Mouse (Mus musculus): ENCODE results near the gene Negr1. TPM values are rescaled to one million over a fixed set of nuclear protein-coding genes. Genes with fewer than 3 reads are reported as not detected.
"Not testable (repeated sequence)": the region's sequence is repeated elsewhere in the genome, so short reads cannot be mapped to it uniquely, and the experiment has no call there.

The Negr1 gene
- polyA plus RNA-seq, 1 experiment from 2014 or later = 7.3 TPM

DNA sequence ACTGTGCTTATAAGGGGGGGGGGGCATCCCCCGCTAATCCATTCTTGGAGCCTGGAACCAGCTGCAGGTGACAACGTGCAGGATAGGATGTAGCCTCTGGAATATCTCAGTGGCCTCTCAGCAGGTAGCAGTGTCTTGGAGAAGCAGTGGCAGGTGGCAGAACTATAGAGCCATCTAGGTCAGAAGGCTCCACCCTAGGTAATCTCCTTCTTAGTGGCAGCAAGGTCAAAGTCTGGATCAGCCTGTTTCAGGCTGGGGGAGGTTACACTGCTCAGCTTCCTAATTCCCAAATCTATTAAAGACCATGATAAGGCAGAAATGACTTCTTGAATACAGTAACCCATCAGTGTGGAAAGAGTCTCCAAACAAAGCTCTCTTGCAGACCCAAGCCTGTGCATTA is 502.8 kb downstream of the Negr1 start:
- not testable (repeated sequence) for H3K9ac ChIP-seq (replicated peaks; ENCODE audit: low read length); H3K9me3 ChIP-seq (ENCODE audit: low read length); H3K27me3 ChIP-seq (ENCODE audit: insufficient read depth, low read length); H3K4me1 ChIP-seq (ENCODE audit: insufficient read depth, low read length); H3K36me3 ChIP-seq (ENCODE audit: insufficient read depth, low read length); ATAC-seq (ENCODE audit: low FRiP score, low TSS enrichment); H3K4me2 ChIP-seq (replicated peaks; ENCODE audit: low read depth, low read length); H3K27ac ChIP-seq (ENCODE audit: low read length); H3K4me3 ChIP-seq (ENCODE audit: low read length)
- 81% methylated on average over 2 of the region's 2 CpGs for WGBS

DNA sequence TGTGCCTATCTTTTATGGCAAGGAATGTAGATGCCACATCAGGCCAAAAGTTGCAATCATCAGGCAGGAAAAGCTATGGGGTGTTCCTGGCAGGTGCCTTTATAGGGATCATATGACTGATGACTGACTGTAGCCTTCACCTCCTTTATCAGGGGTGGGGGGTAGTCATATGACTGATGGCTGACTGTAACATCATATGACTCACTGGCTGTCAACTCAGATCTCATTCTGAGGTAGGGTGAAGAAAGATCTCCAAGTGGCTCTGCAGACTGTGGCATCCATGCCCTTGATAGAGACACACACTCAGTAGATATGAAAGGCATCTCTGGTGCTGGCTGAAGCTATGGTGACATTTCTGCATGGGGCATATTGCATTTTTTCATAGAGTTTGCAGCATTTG is 504.7 kb downstream of the Negr1 start:
- Histone ChIP-seq H3K27me3 (ENCODE audit: insufficient read depth, low read length) (no peaks in the 10 kb centered on the region), H3K27ac (ENCODE audit: low read length) (no peak overlapping the region), H3K9ac (replicated peaks; ENCODE audit: low read length) (no peak overlapping the region), H3K36me3 (ENCODE audit: insufficient read depth, low read length) (no peaks in the 10 kb centered on the region), H3K4me2 (replicated peaks; ENCODE audit: low read depth, low read length) (no peak overlapping the region), H3K4me3 (ENCODE audit: low read length) (no peak overlapping the region), H3K4me1 (ENCODE audit: insufficient read depth, low read length) (no peaks in the 10 kb centered on the region), H3K9me3 (ENCODE audit: low read length) (no peaks in the 10 kb centered on the region)
- ATAC-seq (ENCODE audit: low FRiP score, low TSS enrichment) = no peak

DNA sequence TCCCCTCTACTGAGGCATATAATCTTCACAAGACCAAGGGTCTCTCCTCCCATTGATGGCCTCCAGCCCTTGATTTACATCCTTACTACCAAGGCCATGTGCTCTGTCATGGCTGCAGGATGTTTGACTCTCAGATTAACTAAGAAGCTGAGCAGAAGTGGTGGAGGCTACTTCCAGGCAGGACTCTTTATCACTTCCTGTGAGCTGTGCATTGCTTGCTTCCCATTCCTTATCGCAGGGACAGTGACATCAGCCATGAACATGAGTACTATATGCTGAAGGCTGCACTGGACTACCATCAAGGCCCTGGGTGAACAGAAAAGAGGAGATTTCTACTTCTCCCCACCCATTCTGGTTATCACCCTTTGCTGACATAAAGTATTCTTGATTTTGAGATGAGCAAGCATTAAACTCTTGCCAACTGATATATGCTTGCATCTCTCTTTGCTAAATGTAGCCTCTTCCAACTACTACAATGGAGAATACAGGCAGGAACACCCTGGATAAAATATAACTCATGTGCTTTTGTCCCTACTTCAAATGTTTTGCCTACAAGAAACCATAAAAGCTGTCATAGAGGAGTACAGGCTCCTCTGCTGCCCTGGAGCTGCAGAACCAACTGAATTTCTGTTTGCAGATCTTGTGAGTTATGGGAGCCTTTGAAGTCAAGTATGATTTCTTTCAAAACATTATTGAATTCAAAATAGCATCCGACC is 517.8 kb downstream of the Negr1 start:
- H3K4me2 ChIP-seq (replicated peaks; ENCODE audit: low read depth, low read length) = no peak overlapping the region
- no peaks in the 10 kb centered on the region for H3K4me1 ChIP-seq (ENCODE audit: insufficient read depth, low read length)
- no peaks in the 10 kb centered on the region for H3K27me3 ChIP-seq (ENCODE audit: insufficient read depth, low read length)
- H3K9me3 ChIP-seq (ENCODE audit: low read length) = no peaks in the 10 kb centered on the region
- H3K9ac ChIP-seq (replicated peaks; ENCODE audit: low read length) = no peak overlapping the region
- H3K27ac ChIP-seq (ENCODE audit: low read length) = peak overlapping the region; percentile 66
- H3K36me3 ChIP-seq (ENCODE audit: insufficient read depth, low read length) = no peaks in the 10 kb centered on the region
- ATAC-seq (ENCODE audit: low FRiP score, low TSS enrichment) = peak; percentile 65
- 46% methylated on average over 2 of the region's 2 CpGs for WGBS
- H3K4me3 ChIP-seq (ENCODE audit: low read length) = no peak overlapping the region

DNA sequence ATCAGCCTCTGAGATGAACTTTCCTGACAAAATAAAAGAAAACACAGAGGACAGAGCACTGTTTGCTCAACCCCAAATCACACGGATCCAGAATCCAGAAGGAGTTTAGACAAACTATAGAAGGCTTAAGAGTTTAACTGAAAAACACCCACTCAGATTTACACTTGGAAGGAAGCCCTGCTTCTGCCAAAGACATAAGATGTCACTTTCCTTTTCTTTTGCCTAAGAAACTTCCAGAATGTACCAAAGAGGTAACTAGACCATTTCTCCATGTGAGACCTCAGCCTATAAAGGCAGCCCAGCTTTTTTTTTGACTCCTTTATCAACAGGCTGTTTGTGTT is 518.3 kb downstream of the Negr1 start:
- Histone ChIP-seq H3K27me3 (ENCODE audit: insufficient read depth, low read length) (no peaks in the 10 kb centered on the region), H3K9ac (replicated peaks; ENCODE audit: low read length) (no peak overlapping the region), H3K4me1 (ENCODE audit: insufficient read depth, low read length) (no peaks in the 10 kb centered on the region), H3K9me3 (ENCODE audit: low read length) (no peaks in the 10 kb centered on the region), H3K4me3 (ENCODE audit: low read length) (no peak overlapping the region), H3K27ac (ENCODE audit: low read length) (peak overlapping the region; percentile 53), H3K4me2 (replicated peaks; ENCODE audit: low read depth, low read length) (no peak overlapping the region), H3K36me3 (ENCODE audit: insufficient read depth, low read length) (no peaks in the 10 kb centered on the region)
- peak; percentile 39; the same call in 1 of the 2 replicates for ATAC-seq (ENCODE audit: low FRiP score, low TSS enrichment)
- WGBS = 33% methylated on average over 1 of the region's 1 CpGs

DNA sequence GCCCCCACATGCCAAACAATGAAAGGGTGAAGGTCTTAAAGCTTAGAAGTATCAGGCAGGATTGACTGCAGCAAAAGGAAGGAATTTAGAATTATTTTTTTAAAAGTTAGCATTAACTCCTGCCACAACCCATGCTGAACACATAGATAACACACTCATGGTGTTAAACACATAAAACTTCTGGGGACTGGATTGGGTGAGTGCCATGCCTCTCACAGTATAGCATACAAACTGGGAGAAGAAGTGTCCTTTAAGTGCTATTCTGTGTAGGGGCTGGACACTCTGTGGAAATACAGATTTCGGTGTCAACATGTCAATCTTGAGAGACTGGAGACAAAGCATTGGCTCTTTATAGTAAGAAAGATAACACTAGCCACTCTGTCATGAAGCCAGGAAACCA is 519.0 kb downstream of the Negr1 start:
- Histone ChIP-seq H3K4me1 (ENCODE audit: insufficient read depth, low read length) (no peaks in the 10 kb centered on the region), H3K4me2 (replicated peaks; ENCODE audit: low read depth, low read length) (no peak overlapping the region), H3K9ac (replicated peaks; ENCODE audit: low read length) (no peak overlapping the region), H3K36me3 (ENCODE audit: insufficient read depth, low read length) (no peaks in the 10 kb centered on the region), H3K9me3 (ENCODE audit: low read length) (no peaks in the 10 kb centered on the region), H3K27me3 (ENCODE audit: insufficient read depth, low read length) (no peaks in the 10 kb centered on the region), H3K4me3 (ENCODE audit: low read length) (no peak overlapping the region), H3K27ac (ENCODE audit: low read length) (peak overlapping the region; percentile 53; the same call in 1 of the 2 replicates)
- no peak for ATAC-seq (ENCODE audit: low FRiP score, low TSS enrichment)
- WGBS = 85% methylated on average over 1 of the region's 1 CpGs

DNA sequence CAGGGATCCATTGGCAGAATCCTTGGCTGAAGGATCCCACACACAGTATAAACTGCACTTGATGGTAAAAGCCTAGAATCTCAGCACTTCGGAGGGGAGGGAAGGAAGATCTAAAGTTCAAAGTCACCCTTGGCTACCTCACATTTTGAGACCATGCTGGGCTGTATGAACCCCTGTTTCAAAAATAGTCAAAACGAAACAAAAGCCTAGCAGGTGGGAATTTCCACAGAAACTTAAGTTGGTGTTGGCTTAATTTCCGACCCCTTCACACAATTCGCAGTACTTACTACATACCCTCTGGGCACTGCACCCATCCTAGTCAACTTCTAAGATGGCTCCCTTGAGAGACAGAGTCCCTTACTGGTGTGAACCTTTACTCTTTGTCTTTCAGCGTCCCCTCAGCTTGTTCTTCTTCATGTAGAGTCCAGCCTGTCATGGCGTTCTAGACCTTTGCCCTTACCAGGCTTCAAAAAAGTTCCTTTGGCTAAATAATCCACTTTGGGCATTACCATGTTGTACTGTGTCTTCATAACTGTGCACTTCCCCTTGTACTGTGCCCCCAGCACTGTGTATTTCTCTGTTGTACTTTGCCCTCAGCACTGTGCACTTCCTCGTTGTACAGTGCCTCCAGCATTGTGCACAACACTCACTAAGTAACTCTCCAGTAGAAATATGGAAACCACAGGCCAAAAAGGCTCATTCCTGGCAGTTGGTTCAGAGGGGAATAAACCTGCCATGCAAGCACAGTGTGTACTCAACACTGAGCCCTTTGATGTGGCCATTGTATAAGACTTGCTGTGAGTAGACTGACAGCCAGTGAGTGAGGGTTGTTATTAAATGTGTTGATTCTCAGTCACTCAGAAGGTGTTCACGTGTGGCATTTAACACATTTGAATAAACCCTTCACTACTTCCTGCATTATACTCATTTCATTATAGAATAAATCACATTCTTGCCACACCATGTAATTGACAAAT is 521.5 kb downstream of the Negr1 start:
- H3K27me3 ChIP-seq (ENCODE audit: insufficient read depth, low read length) = no peaks in the 10 kb centered on the region
- H3K4me1 ChIP-seq (ENCODE audit: insufficient read depth, low read length) = no peaks in the 10 kb centered on the region
- H3K9ac ChIP-seq (replicated peaks; ENCODE audit: low read length) = no peak overlapping the region
- no peak overlapping the region for H3K27ac ChIP-seq (ENCODE audit: low read length)
- no peak overlapping the region for H3K4me2 ChIP-seq (replicated peaks; ENCODE audit: low read depth, low read length)
- H3K9me3 ChIP-seq (ENCODE audit: low read length) = no peaks in the 10 kb centered on the region
- no peaks in the 10 kb centered on the region for H3K36me3 ChIP-seq (ENCODE audit: insufficient read depth, low read length)
- 85% methylated on average over 8 of the region's 8 CpGs for WGBS
- no peak for ATAC-seq (ENCODE audit: low FRiP score, low TSS enrichment)
- no peak overlapping the region for H3K4me3 ChIP-seq (ENCODE audit: low read length)

DNA sequence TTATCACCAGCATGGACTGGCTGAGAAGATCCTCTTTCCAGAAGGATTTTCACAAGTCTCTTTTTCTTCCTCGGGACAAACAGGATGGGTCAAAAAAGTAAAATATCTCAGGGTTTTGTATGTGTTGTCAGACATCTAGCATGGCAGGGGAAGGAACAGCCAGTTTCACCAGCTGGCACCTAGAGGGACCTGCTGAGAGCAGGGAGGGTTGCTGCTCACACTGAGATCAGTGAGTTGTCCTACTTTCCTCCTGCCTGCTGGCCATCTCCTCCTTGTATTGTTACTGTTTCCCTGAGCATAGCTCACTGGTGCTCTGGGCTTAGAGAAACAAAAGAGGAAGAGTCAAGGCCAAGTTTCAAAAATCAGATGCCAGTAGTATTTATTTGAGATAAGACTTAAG is 523.6 kb downstream of the Negr1 start:
- Histone ChIP-seq H3K27me3 (ENCODE audit: insufficient read depth, low read length) (no peaks in the 10 kb centered on the region), H3K4me1 (ENCODE audit: insufficient read depth, low read length) (no peaks in the 10 kb centered on the region), H3K9ac (replicated peaks; ENCODE audit: low read length) (no peak overlapping the region), H3K9me3 (ENCODE audit: low read length) (no peaks in the 10 kb centered on the region), H3K36me3 (ENCODE audit: insufficient read depth, low read length) (no peaks in the 10 kb centered on the region), H3K4me2 (replicated peaks; ENCODE audit: low read depth, low read length) (no peak overlapping the region), H3K4me3 (ENCODE audit: low read length) (no peak overlapping the region), H3K27ac (ENCODE audit: low read length) (no peak overlapping the region)
- no peak for ATAC-seq (ENCODE audit: low FRiP score, low TSS enrichment)
- 76% methylated on average over 1 of the region's 1 CpGs for WGBS

DNA sequence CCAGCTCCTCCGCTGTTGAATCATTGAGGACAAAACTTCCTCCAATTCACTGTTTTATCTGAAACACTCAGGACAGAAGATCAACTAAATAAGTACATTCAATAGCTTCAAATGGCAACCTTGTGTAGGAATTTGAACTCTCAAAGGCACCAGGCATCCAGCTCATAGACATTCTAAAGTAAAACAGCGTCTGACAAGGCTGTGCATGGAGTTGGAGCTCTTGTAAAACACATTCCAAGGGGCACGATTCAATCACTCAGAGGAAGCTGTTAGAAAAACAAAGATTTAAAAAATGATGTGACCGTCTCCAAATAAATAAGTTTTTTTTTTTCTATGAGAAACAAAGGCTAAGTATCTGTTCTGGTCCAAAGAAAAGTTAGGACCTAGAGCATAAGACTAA is 528.5 kb downstream of the Negr1 start:
- H3K4me2 ChIP-seq (replicated peaks; ENCODE audit: low read depth, low read length) = no peak overlapping the region
- H3K4me1 ChIP-seq (ENCODE audit: insufficient read depth, low read length) = no peaks in the 10 kb centered on the region
- H3K27ac ChIP-seq (ENCODE audit: low read length) = peak overlapping the region; percentile 42; the same call in 1 of the 2 replicates
- WGBS = 52% methylated on average over 4 of the region's 4 CpGs
- H3K36me3 ChIP-seq (ENCODE audit: insufficient read depth, low read length) = no peaks in the 10 kb centered on the region
- ATAC-seq (ENCODE audit: low FRiP score, low TSS enrichment) = no peak
- no peaks in the 10 kb centered on the region for H3K27me3 ChIP-seq (ENCODE audit: insufficient read depth, low read length)
- no peak overlapping the region for H3K4me3 ChIP-seq (ENCODE audit: low read length)
- H3K9ac ChIP-seq (replicated peaks; ENCODE audit: low read length) = no peak overlapping the region
- H3K9me3 ChIP-seq (ENCODE audit: low read length) = no peaks in the 10 kb centered on the region

DNA sequence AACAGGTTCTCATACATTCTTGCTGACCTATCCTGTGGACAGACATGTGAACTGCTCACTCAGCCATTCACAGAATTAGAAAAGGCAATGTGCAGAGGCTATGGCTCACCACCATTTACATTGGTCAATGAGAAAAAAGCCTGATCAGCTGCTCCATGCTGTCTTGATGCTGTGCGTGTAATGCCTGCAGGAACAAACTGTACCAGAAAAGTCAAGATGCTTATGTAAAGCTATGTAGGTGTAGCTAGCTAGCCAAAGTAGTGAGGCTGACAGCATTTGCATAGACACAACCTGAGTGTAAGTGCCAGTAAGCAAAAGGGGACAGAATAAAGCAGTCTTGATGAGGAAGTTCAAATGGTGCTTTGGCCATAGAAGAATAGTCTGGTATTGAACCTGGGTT is 534.7 kb downstream of the Negr1 start:
- H3K27ac ChIP-seq (ENCODE audit: low read length) = no peak overlapping the region
- WGBS = 97% methylated on average over 1 of the region's 1 CpGs

DNA sequence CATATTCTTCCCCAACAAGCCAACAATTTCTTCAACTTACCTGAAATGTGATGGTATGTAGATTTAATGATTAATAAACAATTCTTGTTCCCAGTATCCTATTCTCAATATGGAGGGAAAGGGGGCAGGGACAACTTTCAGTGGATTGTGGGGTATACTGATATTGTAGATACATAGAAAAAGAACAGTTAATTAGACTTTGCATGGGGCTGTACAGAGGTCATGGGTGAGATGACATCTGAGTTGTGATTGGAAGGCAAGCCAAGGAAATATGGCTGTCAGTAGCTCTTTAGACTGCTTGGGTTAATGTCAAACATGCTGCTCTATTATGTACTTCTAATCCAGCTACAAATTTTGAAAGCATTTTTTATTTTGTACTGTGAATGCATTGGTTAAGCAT is 535.9 kb downstream of the Negr1 start:
- no peak overlapping the region for H3K9ac ChIP-seq (replicated peaks; ENCODE audit: low read length)
- no peak for ATAC-seq (ENCODE audit: low FRiP score, low TSS enrichment)
- no peak overlapping the region for H3K4me3 ChIP-seq (ENCODE audit: low read length)
- H3K9me3 ChIP-seq (ENCODE audit: low read length) = no peaks in the 10 kb centered on the region
- H3K4me2 ChIP-seq (replicated peaks; ENCODE audit: low read depth, low read length) = no peak overlapping the region
- no peak overlapping the region for H3K27ac ChIP-seq (ENCODE audit: low read length)
- H3K27me3 ChIP-seq (ENCODE audit: insufficient read depth, low read length) = no peaks in the 10 kb centered on the region
- no peaks in the 10 kb centered on the region for H3K36me3 ChIP-seq (ENCODE audit: insufficient read depth, low read length)
- H3K4me1 ChIP-seq (ENCODE audit: insufficient read depth, low read length) = no peaks in the 10 kb centered on the region

More for the DNA sequence above, 534.7 kb downstream of the Negr1 start:
- Histone ChIP-seq H3K27me3 (ENCODE audit: insufficient read depth, low read length) (no peaks in the 10 kb centered on the region), H3K4me3 (ENCODE audit: low read length) (no peak overlapping the region), H3K4me2 (replicated peaks; ENCODE audit: low read depth, low read length) (no peak overlapping the region), H3K36me3 (ENCODE audit: insufficient read depth, low read length) (no peaks in the 10 kb centered on the region), H3K9ac (replicated peaks; ENCODE audit: low read length) (no peak overlapping the region), H3K9me3 (ENCODE audit: low read length) (no peaks in the 10 kb centered on the region), H3K4me1 (ENCODE audit: insufficient read depth, low read length) (no peaks in the 10 kb centered on the region)
- no peak for ATAC-seq (ENCODE audit: low FRiP score, low TSS enrichment)

Measured in kidney, embryonic 16.5 days (tissue).